Mouse (Mus musculus) liver, embryonic 14.5 days (tissue): ENCODE data around the gene Mark4.

ENCODE experiments used
- CTCF ChIP-seq: IDR thresholded peaks from 2 replicates; pipeline ENCODE4 v1.5.1; 2016; ENCODE audit warnings: antibody characterized with exemption, low read depth, control low read depth
- EP300 ChIP-seq: IDR thresholded peaks from 2 replicates; pipeline ENCODE4 v1.6.1; 2016; ENCODE audit warnings: antibody characterized with exemption, low read depth

DNA sequence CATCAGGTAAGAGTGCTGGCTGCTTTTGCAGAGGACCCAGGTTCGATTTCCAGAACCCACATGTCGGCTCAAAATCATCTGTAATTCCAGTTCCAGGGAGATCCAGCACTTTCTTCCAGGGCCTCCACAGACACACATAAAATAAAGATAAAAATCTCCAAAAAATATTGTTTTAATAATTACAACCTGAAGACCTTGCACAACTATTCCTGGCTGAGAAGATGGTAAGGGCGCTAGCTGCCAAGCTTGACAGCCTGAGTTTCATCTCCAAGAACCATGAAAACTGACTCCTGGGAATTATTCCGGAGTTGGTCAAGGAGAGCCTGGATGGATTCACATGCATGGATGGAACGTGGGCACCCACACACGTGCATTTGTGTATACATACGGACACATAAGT is 54.1 kb downstream of the Mark4 start, which contains the start of gene Ckm:
- TF ChIP-seq CTCF, result no peak
- no peak for TF ChIP-seq EP300
